Mouse (Mus musculus) limb, embryonic 14.5 days (tissue): ENCODE data around the gene Ldhal6b. TPM values are rescaled to one million over a fixed set of nuclear protein-coding genes. Genes with fewer than 3 reads are reported as not detected.

Experiments used
- ATAC-seq: fragments of 200-750 bp; cut with Nextera tagmentation; 2 replicates; pipeline ENCODE4 v1.8.0; 2017; ENCODE audit warnings: low read depth, moderate number of reproducible peaks, moderate TSS enrichment; ENCODE audit not compliant: low FRiP score
- DNase-seq: peaks from one replicate; pipeline ENCODE4 v3.0.0-alpha.2; 2015; ENCODE audit warnings: low spot score
- H3K27ac ChIP-seq: fragments of 300-500 bp; sonication (generic); replicated peaks from 2 replicates; pipeline ENCODE4 v1.5.1; 2014; ENCODE audit warnings: low read depth, mild to moderate bottlenecking, low read length, moderate library complexity, mixed read lengths
- H3K27me3 ChIP-seq: fragments of 300-500 bp; sonication (generic); 2 replicates; pipeline ENCODE4 v1.6.1; 2014; ENCODE audit warnings: low read length, mixed read lengths; ENCODE audit not compliant: control insufficient read depth, insufficient read depth
- H3K36me3 ChIP-seq: fragments of 300-500 bp; sonication (generic); 2 replicates; pipeline ENCODE4 v1.6.1; 2014; ENCODE audit warnings: mild to moderate bottlenecking, low read length, moderate library complexity, mixed read lengths; ENCODE audit not compliant: control insufficient read depth, insufficient read depth
- H3K4me1 ChIP-seq: fragments of 300-500 bp; sonication (generic); 2 replicates; pipeline ENCODE4 v1.6.1; 2014; ENCODE audit warnings: antibody characterized with exemption, low read length, mixed read lengths; ENCODE audit not compliant: control insufficient read depth, insufficient read depth
- H3K4me2 ChIP-seq: fragments of 300-500 bp; sonication (generic); replicated peaks from 2 replicates; pipeline ENCODE4 v1.6.1; 2014; ENCODE audit warnings: low read depth, mild to moderate bottlenecking, low read length, moderate library complexity; ENCODE audit not compliant: severe bottlenecking
- H3K4me3 ChIP-seq: fragments of 300-500 bp; sonication (generic); replicated peaks from 2 replicates; pipeline ENCODE4 v1.5.1; 2014; ENCODE audit warnings: low read length
- H3K9ac ChIP-seq: fragments of 300-500 bp; sonication (generic); 2 replicates; pipeline ENCODE4 v1.6.1; 2014; ENCODE audit warnings: mild to moderate bottlenecking, low read depth, low read length, moderate library complexity; ENCODE audit not compliant: severe bottlenecking
- H3K9me3 ChIP-seq: fragments of 300-500 bp; sonication (generic); 2 replicates; pipeline ENCODE4 v1.6.1; 2016; ENCODE audit warnings: low read length; ENCODE audit not compliant: control insufficient read depth
- POLR2A ChIP-seq: fragments of 200-500 bp; IDR thresholded peaks from 2 replicates; pipeline ENCODE4 v1.8.0; 2012; ENCODE audit warnings: inconsistent platforms, mild to moderate bottlenecking, moderate library complexity, borderline replicate concordance; ENCODE audit not compliant: insufficient read depth, insufficient read length; ENCODE audit errors: extremely low read depth
- WGBS: fragments of 180-500 bp; shearing (Covaris S2); extraction: QIAGEN DNeasy Blood & Tissue Kit; methylation state at CpG from one replicate; pipeline ENCODE4 v1.1.7; 2014; 5-methylcytosine and 5-hydroxymethylcytosine counted together
- polyA plus RNA-seq, 2 experiments: library from polyadenylated mRNA; depleted of rRNA in 1 of 2; stranded (reverse) in 1 of 2; unstranded in 1 of 2; fragments of >200 nt; fragmentation: Nextera tagmentation in 1 of 2; extraction: Ambion mirVana in 1 of 2; gene quantifications; 2 replicates each; pipeline versions ENCODE4 v1.2.1 to v1.2.3; 2012 to 2014

The Ldhal6b gene
- polyA plus RNA-seq (2012; rRNA removed) (0.47 and 0.72 TPM in 2 replicates), polyA plus RNA-seq (2014; fragmentation: Nextera tagmentation; extraction: Ambion mirVana) (not detected in 2 replicates)

GRCm38 (mm10) chr17:5418545-5418944 lies at the start of gene Ldhal6b:
Gene Ldhal6b, minus strand, starts transcription at chr17:5418767.
- 93% methylated on average over 11 of the region's 11 CpGs for WGBS
- H3K9me3 ChIP-seq: no peaks in the 10 kb centered on the region
- no peaks in the 10 kb centered on the region for H3K4me1 ChIP-seq
- H3K4me2 ChIP-seq: no peak within 1 kb of the TSS
- no peak within 1 kb of the TSS for H3K9ac ChIP-seq
- peaks cover 35% of the 10 kb centered on the region for H3K36me3 ChIP-seq
- no peak for TF ChIP-seq POLR2A
- no peaks in the 10 kb centered on the region for H3K27me3 ChIP-seq
- no peak for ATAC-seq
- no peak within 1 kb of the TSS for H3K27ac ChIP-seq
- no peak within 1 kb of the TSS for H3K4me3 ChIP-seq
- DNase-seq: no peak

GRCm38 (mm10) chr17:5467177-5467576 lies 48.6 kb upstream of the Ldhal6b start:
- 34% methylated on average over 4 of the region's 4 CpGs for WGBS
- Histone ChIP-seq H3K36me3 (no peaks in the 10 kb centered on the region), H3K4me1 (no peaks in the 10 kb centered on the region), H3K9me3 (no peaks in the 10 kb centered on the region), H3K4me3 (no peak overlapping the region), H3K9ac (no peak overlapping the region), H3K4me2 (no peak overlapping the region), H3K27ac (no peak overlapping the region), H3K27me3 (no peaks in the 10 kb centered on the region)
- no peak for ATAC-seq
- DNase-seq: no peak
- TF ChIP-seq POLR2A: no peak

- no peak overlapping the region for H3K4me3 ChIP-seq
- no peak overlapping the region for H3K4me2 ChIP-seq
- no peak overlapping the region for H3K27ac ChIP-seq
- no peaks in the 10 kb centered on the region for H3K27me3 ChIP-seq
- no peaks in the 10 kb centered on the region for H3K36me3 ChIP-seq
- DNase-seq: no peak
- ATAC-seq: no peak
- no peaks in the 10 kb centered on the region for H3K4me1 ChIP-seq
- no peak for TF ChIP-seq POLR2A
- 88% methylated on average over 8 of the region's 8 CpGs for WGBS
- H3K9ac ChIP-seq: no peak overlapping the region
- no peaks in the 10 kb centered on the region for H3K9me3 ChIP-seq
These were observed 48.2 kb upstream of the Ldhal6b start for GRCm38 (mm10) chr17:5466736-5467135.

- H3K36me3 ChIP-seq: no peaks in the 10 kb centered on the region
- H3K4me3 ChIP-seq: no peak overlapping the region
- TF ChIP-seq POLR2A: no peak
- H3K4me1 ChIP-seq: no peaks in the 10 kb centered on the region
- no peaks in the 10 kb centered on the region for H3K9me3 ChIP-seq
- H3K27me3 ChIP-seq: no peaks in the 10 kb centered on the region
- H3K4me2 ChIP-seq: no peak overlapping the region
- ATAC-seq (no peak), DNase-seq (no peak)
- H3K27ac ChIP-seq: no peak overlapping the region
- WGBS: 72% methylated on average over 2 of the region's 2 CpGs
- H3K9ac ChIP-seq: no peak overlapping the region
These were observed 45.3 kb upstream of the Ldhal6b start for GRCm38 (mm10) chr17:5463912-5464311.

- no peaks in the 10 kb centered on the region for H3K4me1 ChIP-seq
- H3K9me3 ChIP-seq: no peaks in the 10 kb centered on the region
- no peak overlapping the region for H3K9ac ChIP-seq
- no peaks in the 10 kb centered on the region for H3K27me3 ChIP-seq
- WGBS: 77% methylated on average over 4 of the region's 4 CpGs
- H3K36me3 ChIP-seq: no peaks in the 10 kb centered on the region
- DNase-seq (no peak), ATAC-seq (no peak)
- no peak for TF ChIP-seq POLR2A
- no peak overlapping the region for H3K4me2 ChIP-seq
- no peak overlapping the region for H3K4me3 ChIP-seq
- H3K27ac ChIP-seq: no peak overlapping the region
These were observed 35.1 kb upstream of the Ldhal6b start for GRCm38 (mm10) chr17:5453657-5454056.

- Histone ChIP-seq H3K27me3 (no peaks in the 10 kb centered on the region), H3K27ac (no peak overlapping the region), H3K9me3 (no peaks in the 10 kb centered on the region), H3K4me2 (no peak overlapping the region), H3K9ac (no peak overlapping the region), H3K36me3 (no peaks in the 10 kb centered on the region), H3K4me3 (no peak overlapping the region), H3K4me1 (peaks cover 4% of the 10 kb centered on the region)
- ATAC-seq: no peak
- no peak for TF ChIP-seq POLR2A
- DNase-seq: peak; percentile 9
- WGBS: 46% methylated on average over 5 of the region's 5 CpGs
These were observed 25.2 kb upstream of the Ldhal6b start for GRCm38 (mm10) chr17:5443751-5444150.
